Mouse (Mus musculus) embryonic facial prominence, embryonic 14.5 days (tissue): Measurements from ENCODE around the gene Pbx3. TPM values are rescaled to one million over a fixed set of nuclear protein-coding genes. Genes with fewer than 3 reads are reported as not detected.

ENCODE experiments used
- ATAC-seq: fragments of 200-750 bp; cut with Nextera tagmentation; 2 replicates; pipeline ENCODE4 v1.8.0; 2017; ENCODE audit warnings: low read depth, moderate number of reproducible peaks, moderate TSS enrichment
- DNase-seq: peaks from one replicate; pipeline ENCODE4 v3.0.0-alpha.2; 2015; ENCODE audit warnings: low spot score
- H3K27ac ChIP-seq: fragments of 300-500 bp; sonication (generic); replicated peaks from 2 replicates; pipeline ENCODE4 v1.5.1; 2014; ENCODE audit warnings: low read depth, mild to moderate bottlenecking, low read length, moderate library complexity
- H3K27me3 ChIP-seq: fragments of 300-500 bp; sonication (generic); replicated peaks from 2 replicates; pipeline ENCODE4 v1.6.1; 2014; ENCODE audit warnings: low read length; ENCODE audit not compliant: control insufficient read depth, insufficient read depth
- H3K36me3 ChIP-seq: fragments of 300-500 bp; sonication (generic); 2 replicates; pipeline ENCODE4 v1.6.1; 2014; ENCODE audit warnings: low read length, mixed read lengths; ENCODE audit not compliant: control insufficient read depth, insufficient read depth
- H3K4me1 ChIP-seq: fragments of 300-500 bp; sonication (generic); 2 replicates; pipeline ENCODE4 v1.6.1; 2014; ENCODE audit warnings: antibody characterized with exemption, low read length; ENCODE audit not compliant: control insufficient read depth, insufficient read depth
- H3K4me2 ChIP-seq: fragments of 300-500 bp; sonication (generic); 2 replicates; pipeline ENCODE4 v1.6.1; 2014; ENCODE audit warnings: low read depth, mild to moderate bottlenecking, low read length, moderate library complexity, mixed read lengths
- H3K4me3 ChIP-seq: fragments of 300-500 bp; sonication (generic); 2 replicates; pipeline ENCODE4 v1.5.1; 2014; ENCODE audit warnings: low read depth, mild to moderate bottlenecking, low read length
- H3K9ac ChIP-seq: fragments of 300-500 bp; sonication (generic); 2 replicates; pipeline ENCODE4 v1.6.1; 2014; ENCODE audit warnings: low read depth, mild to moderate bottlenecking, low read length, moderate library complexity, mixed read lengths
- H3K9me3 ChIP-seq: fragments of 300-500 bp; sonication (generic); 2 replicates; pipeline ENCODE4 v1.6.1; 2016; ENCODE audit warnings: low read length; ENCODE audit not compliant: control insufficient read depth
- whole genome bisulfite sequencing: fragments of 180-500 bp; shearing (Covaris S2); extraction: QIAGEN DNeasy Blood & Tissue Kit; methylation state at CpG from one replicate; pipeline ENCODE4 v1.1.7; 2014; 5-methylcytosine and 5-hydroxymethylcytosine counted together
- polyA plus RNA-seq: library from polyadenylated mRNA; unstranded; fragments of >200 nt; fragmentation: Nextera tagmentation; extraction: Ambion mirVana; gene quantifications from 2 replicates; pipeline ENCODE4 v1.2.1, GENCODE M21; 2014

Pbx3 gene
- polyA plus RNA-seq, 1 experiment from 2014 or later: 27.1 TPM

GRCm38 (mm10) chr2:34225470-34225869 is 147.5 kb downstream of the Pbx3 start:
- no peak overlapping the region for H3K4me2 ChIP-seq
- ATAC-seq (no peak), DNase-seq (no peak)
- no peak overlapping the region for H3K4me3 ChIP-seq
- no peak overlapping the region for H3K9ac ChIP-seq
- no peaks in the 10 kb centered on the region for H3K36me3 ChIP-seq
- no peaks in the 10 kb centered on the region for H3K27me3 ChIP-seq
- 51% methylated on average over 6 of the region's 6 CpGs for WGBS
- H3K9me3 ChIP-seq: no peaks in the 10 kb centered on the region
- no peak overlapping the region for H3K27ac ChIP-seq
- peaks cover 8% of the 10 kb centered on the region for H3K4me1 ChIP-seq

- no peak overlapping the region for H3K9ac ChIP-seq
- WGBS: 78% methylated on average over 3 of the region's 3 CpGs
- no peak for DNase-seq
Observed at GRCm38 (mm10) chr2:34221477-34221876, 151.5 kb downstream of the Pbx3 start.

GRCm38 (mm10) chr2:34219150-34219549 is 153.8 kb downstream of the Pbx3 start:
- Histone ChIP-seq H3K4me1 (no peaks in the 10 kb centered on the region), H3K9me3 (no peaks in the 10 kb centered on the region), H3K4me3 (no peak overlapping the region), H3K36me3 (no peaks in the 10 kb centered on the region), H3K27ac (no peak overlapping the region), H3K9ac (no peak overlapping the region), H3K27me3 (no peaks in the 10 kb centered on the region), H3K4me2 (no peak overlapping the region)
- ATAC-seq (no peak), DNase-seq (no peak)
- WGBS: 84% methylated on average over 1 of the region's 1 CpGs

More at GRCm38 (mm10) chr2:34221477-34221876, 151.5 kb downstream of the Pbx3 start:
- Histone ChIP-seq H3K27ac (no peak overlapping the region), H3K4me2 (no peak overlapping the region), H3K27me3 (no peaks in the 10 kb centered on the region), H3K9me3 (no peaks in the 10 kb centered on the region), H3K4me3 (no peak overlapping the region), H3K4me1 (no peaks in the 10 kb centered on the region), H3K36me3 (no peaks in the 10 kb centered on the region)
- no peak for ATAC-seq

GRCm38 (mm10) chr2:34217596-34217995 is 155.3 kb downstream of the Pbx3 start:
- ATAC-seq: no peak
- Histone ChIP-seq H3K4me2 (no peak overlapping the region), H3K27me3 (no peaks in the 10 kb centered on the region), H3K27ac (no peak overlapping the region), H3K4me1 (no peaks in the 10 kb centered on the region), H3K9me3 (no peaks in the 10 kb centered on the region), H3K36me3 (no peaks in the 10 kb centered on the region), H3K9ac (no peak overlapping the region), H3K4me3 (no peak overlapping the region)
- WGBS: 77% methylated on average over 5 of the region's 5 CpGs
- no peak for DNase-seq

- no peak overlapping the region for H3K4me2 ChIP-seq
- 68% methylated on average over 5 of the region's 5 CpGs for WGBS
Observed at GRCm38 (mm10) chr2:34215496-34215895, 157.4 kb downstream of the Pbx3 start.

GRCm38 (mm10) chr2:34212418-34212817 is 160.5 kb downstream of the Pbx3 start:
- WGBS: 81% methylated on average over 1 of the region's 1 CpGs
- H3K4me2 ChIP-seq: no peak overlapping the region
- no peak overlapping the region for H3K9ac ChIP-seq
- no peak overlapping the region for H3K27ac ChIP-seq
- no peaks in the 10 kb centered on the region for H3K4me1 ChIP-seq
- H3K36me3 ChIP-seq: 0 out of 2 replicates have a peak, but pooled peaks cover 3% of the 10 kb centered on the region
- H3K4me3 ChIP-seq: no peak overlapping the region
- no peaks in the 10 kb centered on the region for H3K9me3 ChIP-seq
- no peak for DNase-seq
- H3K27me3 ChIP-seq: no peaks in the 10 kb centered on the region
- ATAC-seq: no peak

More at GRCm38 (mm10) chr2:34215496-34215895, 157.4 kb downstream of the Pbx3 start:
- no peak overlapping the region for H3K4me3 ChIP-seq
- H3K4me1 ChIP-seq: no peaks in the 10 kb centered on the region
- no peaks in the 10 kb centered on the region for H3K9me3 ChIP-seq
- DNase-seq (no peak), ATAC-seq (no peak)
- no peaks in the 10 kb centered on the region for H3K27me3 ChIP-seq
- 0 out of 2 replicates have a peak, but pooled peaks cover 3% of the 10 kb centered on the region for H3K36me3 ChIP-seq
- no peak overlapping the region for H3K9ac ChIP-seq
- no peak overlapping the region for H3K27ac ChIP-seq

- no peak overlapping the region for H3K27ac ChIP-seq
- H3K9me3 ChIP-seq: no peaks in the 10 kb centered on the region
- H3K4me3 ChIP-seq: no peak overlapping the region
- H3K4me2 ChIP-seq: no peak overlapping the region
- DNase-seq (no peak), ATAC-seq (no peak)
- 94% methylated on average over 8 of the region's 8 CpGs for WGBS
- H3K9ac ChIP-seq: no peak overlapping the region
- no peaks in the 10 kb centered on the region for H3K27me3 ChIP-seq
- H3K36me3 ChIP-seq: peaks cover 12% of the 10 kb centered on the region
- H3K4me1 ChIP-seq: no peaks in the 10 kb centered on the region
Observed at GRCm38 (mm10) chr2:34204797-34205196, 168.1 kb downstream of the Pbx3 start.

- ATAC-seq (no peak), DNase-seq (no peak)
- Histone ChIP-seq H3K27ac (no peak overlapping the region), H3K4me3 (no peak overlapping the region), H3K36me3 (peaks cover 12% of the 10 kb centered on the region), H3K9ac (no peak overlapping the region), H3K9me3 (no peaks in the 10 kb centered on the region), H3K27me3 (no peaks in the 10 kb centered on the region), H3K4me1 (no peaks in the 10 kb centered on the region), H3K4me2 (no peak overlapping the region)
- whole genome bisulfite sequencing: 85% methylated on average over 2 of the region's 2 CpGs
Observed at GRCm38 (mm10) chr2:34204325-34204724, 168.6 kb downstream of the Pbx3 start.
